Mouse (Mus musculus) liver, embryonic 14.5 days (tissue): Measurements from ENCODE around the gene A730061H03Rik. TPM values are rescaled to one million over a fixed set of nuclear protein-coding genes. Genes with fewer than 3 reads are reported as not detected.

Experiments used
- ATAC-seq: fragments of 200-750 bp; cut with Nextera tagmentation; 2 replicates; pipeline ENCODE4 v1.8.0; 2017; ENCODE audit warnings: moderate number of reproducible peaks, mild to moderate bottlenecking, moderate library complexity; ENCODE audit not compliant: insufficient read depth
- DNase-seq, 3 experiments: peaks; one replicate each; pipeline ENCODE4 v3.0.0-alpha.2; 2012 to 2013; ENCODE audit warnings: low read depth in 3 of 3, low spot score in 3 of 3
- H3K27ac ChIP-seq: fragments of 300-500 bp; sonication (generic); 2 replicates; pipeline ENCODE4 v1.5.1; 2014; ENCODE audit warnings: moderate library complexity, mild to moderate bottlenecking, control low read depth, inconsistent platforms
- H3K27me3 ChIP-seq: fragments of 300-500 bp; sonication (generic); 2 replicates; pipeline ENCODE4 v1.6.1; 2014; ENCODE audit warnings: mild to moderate bottlenecking, low read length, moderate library complexity; ENCODE audit not compliant: control insufficient read depth, insufficient read depth
- H3K36me3 ChIP-seq: fragments of 300-500 bp; sonication (generic); replicated peaks from 2 replicates; pipeline ENCODE4 v1.6.1; 2014; ENCODE audit warnings: low read depth; ENCODE audit not compliant: control insufficient read depth, insufficient read depth
- H3K4me1 ChIP-seq, 2 experiments: fragments of 200-500 bp in 1 of 2; fragments of 300-500 bp in 1 of 2; sonication (generic) in 1 of 2; replicated peaks; 2 replicates each; pipeline ENCODE4 v1.6.1; 2012 to 2014; ENCODE audit warnings: antibody characterized with exemption in 1 of 2, inconsistent platforms in 1 of 2, low read length in 1 of 2; ENCODE audit not compliant: control insufficient read depth in 2 of 2, insufficient read depth in 2 of 2
- H3K4me2 ChIP-seq: fragments of 300-500 bp; sonication (generic); 2 replicates; pipeline ENCODE4 v1.6.1; 2014; ENCODE audit warnings: low read depth, mild to moderate bottlenecking, control low read depth, moderate library complexity
- H3K4me3 ChIP-seq, 2 experiments: fragments of 200-500 bp in 1 of 2; fragments of 300-500 bp in 1 of 2; sonication (generic) in 1 of 2; 2 replicates each; pipeline ENCODE4 v1.5.1; 2012 to 2014; ENCODE audit warnings: low read depth in 2 of 2, low read length in 2 of 2, mild to moderate bottlenecking in 2 of 2, control low read depth in 1 of 2, inconsistent platforms in 1 of 2, moderate library complexity in 1 of 2; ENCODE audit not compliant: insufficient read depth in 1 of 2
- H3K9ac ChIP-seq: fragments of 300-500 bp; sonication (generic); replicated peaks from 2 replicates; pipeline ENCODE4 v1.6.1; 2014; ENCODE audit warnings: mild to moderate bottlenecking, control low read depth, moderate library complexity
- H3K9me3 ChIP-seq: fragments of 300-500 bp; sonication (generic); 2 replicates; pipeline ENCODE4 v1.6.1; 2016; ENCODE audit warnings: low read length, mixed read lengths; ENCODE audit not compliant: control insufficient read depth
- CTCF ChIP-seq: IDR thresholded peaks from 2 replicates; pipeline ENCODE4 v1.5.1; 2016; ENCODE audit warnings: antibody characterized with exemption, low read depth, control low read depth
- EP300 ChIP-seq: IDR thresholded peaks from 2 replicates; pipeline ENCODE4 v1.6.1; 2016; ENCODE audit warnings: antibody characterized with exemption, low read depth
- WGBS: fragments of 180-500 bp; shearing (Covaris S2); extraction: QIAGEN DNeasy Blood & Tissue Kit; methylation state at CpG from one replicate; pipeline ENCODE4 v1.1.7; 2014; ENCODE audit not compliant: insufficient replicate concordance; 5-methylcytosine and 5-hydroxymethylcytosine counted together
- polyA plus RNA-seq, 2 experiments: library from polyadenylated mRNA; depleted of rRNA in 1 of 2; stranded (reverse) in 1 of 2; unstranded in 1 of 2; fragments of >200 nt; fragmentation: Nextera tagmentation in 1 of 2; extraction: Ambion mirVana in 1 of 2; gene quantifications; 2 replicates each; pipeline versions ENCODE4 v1.2.1 to v1.2.3; 2012 to 2014

The A730061H03Rik gene
- polyA plus RNA-seq, 2 experiments = 0.95 to 1.8 TPM

DNA sequence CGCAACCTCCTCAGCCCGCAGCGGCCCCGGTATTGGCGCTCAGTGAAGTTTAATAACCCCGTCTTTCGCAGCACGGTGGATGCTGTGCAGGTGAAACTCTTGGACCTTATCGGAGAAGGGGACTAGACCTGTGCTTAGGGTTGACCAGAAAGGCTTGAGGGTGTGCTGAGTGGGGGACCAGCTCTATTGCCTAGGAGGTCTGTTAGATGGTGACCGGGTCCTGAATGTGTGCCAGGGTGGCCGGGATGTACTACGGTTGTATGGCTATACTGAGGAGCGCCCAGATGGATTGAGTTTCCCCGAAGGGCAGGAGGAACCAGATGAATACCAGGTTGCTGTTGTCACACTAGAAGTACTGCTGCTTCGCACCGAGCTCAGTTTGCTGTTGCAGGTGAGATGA is 32.0 kb upstream of the A730061H03Rik start:
- ATAC-seq (no peak), DNase-seq (no peak)
- Histone ChIP-seq H3K4me1 (peaks cover 11% of the 10 kb centered on the region in 2 experiments), H3K27ac (peak overlapping the region; percentile 97), H3K4me2 (peak overlapping the region; percentile 75), H3K9me3 (no peaks in the 10 kb centered on the region), H3K4me3 (peak overlapping the region; percentile 79 to 96), H3K36me3 (peaks cover 21% of the 10 kb centered on the region), H3K27me3 (no peaks in the 10 kb centered on the region), H3K9ac (peak overlapping the region; percentile 77)
- 4% methylated on average over 16 of the region's 16 CpGs for WGBS
- TF ChIP-seq EP300 (no peak), CTCF (no peak)

DNA sequence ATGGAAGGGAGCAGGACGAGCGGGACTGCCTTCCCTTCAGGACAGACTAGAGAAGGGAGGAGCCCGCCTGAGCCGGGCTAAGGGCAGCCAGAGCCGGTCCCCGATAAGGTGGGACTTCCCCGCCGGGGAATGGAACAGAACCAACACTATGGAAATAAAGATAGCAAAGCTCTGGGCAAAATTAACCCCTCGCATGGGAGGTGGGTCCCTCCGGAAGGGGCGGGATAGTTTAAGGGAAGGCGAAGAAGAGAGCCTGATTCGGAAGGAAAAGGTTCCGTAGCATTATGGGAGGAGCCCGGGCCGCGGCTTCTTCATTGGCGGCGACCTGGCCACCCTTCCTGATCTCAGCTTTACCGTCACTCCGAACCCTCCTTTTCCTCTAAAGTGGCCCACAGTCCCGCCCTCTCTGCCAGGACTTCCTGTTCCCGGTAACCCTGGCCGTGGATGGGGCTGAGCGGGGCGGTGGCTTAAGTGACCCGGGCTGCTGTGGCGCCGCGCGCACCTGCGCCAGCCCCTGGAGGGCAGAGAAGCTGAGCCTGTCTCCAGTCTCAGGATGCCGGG is 31.2 kb upstream of the A730061H03Rik start, which contains the start of gene Rnf31:
Rnf31 (plus strand) TSS at position 378 of the 561 bp plus-strand sequence.
- Histone ChIP-seq H3K27me3 (no peaks in the 10 kb centered on the region), H3K36me3 (peaks cover 15% of the 10 kb centered on the region), H3K9ac (peak within 1 kb of the TSS; percentile 77), H3K4me1 (peaks cover 14 to 17% of the 10 kb centered on the region in 2 experiments), H3K9me3 (no peaks in the 10 kb centered on the region), H3K4me2 (peak within 1 kb of the TSS; percentile 75), H3K27ac (peak within 1 kb of the TSS; percentile 97), H3K4me3 (peak within 1 kb of the TSS; percentile 79 to 96)
- ATAC-seq = peak; percentile 87
- WGBS = 0% methylated on average over 33 of the region's 33 CpGs
- peak; percentile 0; the same call in 1 of the 2 replicates for TF ChIP-seq CTCF
- no peak; the same call in 1 of the 2 replicates for TF ChIP-seq EP300
- DNase-seq = peak; percentile 94 to 95 (median 95)

DNA sequence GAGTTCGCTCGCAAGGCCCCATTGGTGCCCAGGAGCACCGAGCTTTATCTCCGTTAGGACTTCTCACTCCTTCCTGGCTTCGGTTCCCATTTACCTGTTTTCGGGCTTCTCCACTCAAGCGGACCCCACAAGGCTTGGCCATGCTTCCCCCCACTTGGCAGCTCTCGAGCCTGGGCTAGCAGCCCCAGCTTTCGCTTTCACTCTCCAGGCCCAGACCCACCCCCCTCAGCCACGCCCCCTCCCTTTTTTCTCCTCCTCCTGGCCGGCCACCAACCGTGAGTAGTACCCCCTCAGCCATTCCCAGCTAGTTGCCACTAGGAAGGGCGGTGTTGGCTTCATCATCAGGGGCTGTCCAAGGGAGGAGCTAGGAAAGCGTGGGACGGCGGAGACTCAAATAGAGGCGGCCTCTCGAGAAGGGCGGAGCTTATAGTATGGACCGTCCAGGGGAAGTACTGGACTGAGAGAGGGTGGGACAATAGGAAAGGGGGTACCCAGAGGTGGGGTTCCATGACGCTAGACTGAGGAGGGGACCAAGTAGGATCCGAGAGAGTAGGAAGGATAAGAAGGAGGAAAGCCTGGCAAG is 30.6 kb upstream of the A730061H03Rik start, which contains the start of gene Psme2:
Psme2 (minus strand) TSS at position 366 of the 583 bp plus-strand sequence.
- H3K9me3 ChIP-seq = no peaks in the 10 kb centered on the region
- DNase-seq = peak; percentile 88 to 93 (median 92)
- peak within 1 kb of the TSS; percentile 77 for H3K9ac ChIP-seq
- H3K4me3 ChIP-seq = peak within 1 kb of the TSS; percentile 79 to 96
- H3K27ac ChIP-seq = peak within 1 kb of the TSS; percentile 97
- no peaks in the 10 kb centered on the region for H3K27me3 ChIP-seq
- H3K4me2 ChIP-seq = peak within 1 kb of the TSS; percentile 75
- H3K36me3 ChIP-seq = peaks cover 11% of the 10 kb centered on the region
- 0% methylated on average over 22 of the region's 22 CpGs for WGBS
- H3K4me1 ChIP-seq = peaks cover 20 to 23% of the 10 kb centered on the region in 2 experiments
- TF ChIP-seq CTCF (no peak; the same call in 1 of the 2 replicates), EP300 (no peak)
- ATAC-seq = peak; percentile 86

DNA sequence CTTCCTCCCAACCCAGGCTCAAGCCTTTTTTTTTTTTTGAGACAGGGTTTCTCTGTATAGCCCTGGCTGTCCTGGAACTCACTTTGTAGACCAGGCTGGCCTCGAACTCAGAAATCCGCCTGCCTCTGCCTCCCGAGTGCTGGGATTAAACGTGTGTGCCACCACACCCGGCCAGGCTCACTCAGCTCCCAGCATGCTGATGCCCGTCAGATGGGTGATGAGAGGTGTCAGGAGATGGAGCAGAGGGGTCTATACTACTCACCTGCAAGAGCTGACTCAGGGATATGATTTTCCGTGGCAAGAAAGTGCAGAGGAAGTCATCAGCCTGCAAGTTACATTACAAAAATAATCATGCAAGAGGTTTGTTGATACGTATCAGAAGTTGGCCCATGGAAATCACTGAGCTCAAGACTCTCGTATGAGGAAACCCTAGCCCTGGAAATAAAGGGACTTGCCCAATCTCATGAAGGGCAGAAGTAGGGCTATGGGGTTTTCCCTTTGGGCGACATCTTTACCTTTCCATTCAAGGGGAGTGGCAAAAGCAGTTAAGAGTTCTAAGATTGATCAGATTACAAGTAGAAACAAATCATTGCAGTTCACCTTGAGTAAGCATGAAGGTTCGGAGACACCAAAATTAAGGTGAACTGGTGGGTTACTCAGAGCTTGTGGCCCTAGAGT is 29.7 kb upstream of the A730061H03Rik start:
- DNase-seq = no peak
- Histone ChIP-seq H3K4me3 (peak overlapping the region; percentile 79 to 96), H3K9ac (peak overlapping the region; percentile 77), H3K27ac (peak overlapping the region; percentile 97), H3K4me1 (peaks cover 26 to 29% of the 10 kb centered on the region in 2 experiments), H3K36me3 (peaks cover 3% of the 10 kb centered on the region), H3K27me3 (no peaks in the 10 kb centered on the region), H3K4me2 (peak overlapping the region; percentile 75), H3K9me3 (no peaks in the 10 kb centered on the region)
- ATAC-seq = no peak
- 68% methylated on average over 11 of the region's 11 CpGs for WGBS
- TF ChIP-seq CTCF = no peak
- TF ChIP-seq EP300 = no peak

DNA sequence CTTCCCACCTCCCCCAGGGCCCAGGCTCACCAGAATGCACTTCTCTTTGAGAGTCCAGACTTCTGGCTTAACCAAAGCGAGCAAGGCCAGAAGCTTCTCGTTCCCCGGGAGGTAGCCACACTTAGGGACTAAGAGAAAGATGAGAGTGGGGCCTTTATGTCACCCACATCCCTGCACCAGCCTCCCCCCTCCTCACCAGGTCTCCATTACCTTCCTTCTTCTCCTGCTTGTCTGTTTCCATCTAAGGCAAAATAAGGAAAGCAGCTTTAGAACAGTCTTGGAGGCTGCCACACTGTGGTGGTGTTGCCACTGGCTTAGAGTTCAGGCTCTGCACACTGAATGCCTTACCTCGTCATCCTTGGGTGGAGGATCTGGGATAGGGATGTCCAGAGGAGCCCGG is 29.1 kb upstream of the A730061H03Rik start:
- Histone ChIP-seq H3K27ac (no peak overlapping the region), H3K36me3 (peaks cover 3% of the 10 kb centered on the region), H3K4me3 (no peak overlapping the region), H3K9ac (no peak overlapping the region; the same call in 1 of the 2 replicates), H3K27me3 (no peaks in the 10 kb centered on the region), H3K4me1 (peaks cover 27 to 31% of the 10 kb centered on the region in 2 experiments), H3K9me3 (no peaks in the 10 kb centered on the region), H3K4me2 (peak overlapping the region; percentile 26)
- DNase-seq = no peak
- TF ChIP-seq CTCF (no peak), EP300 (no peak)
- WGBS = 83% methylated on average over 5 of the region's 5 CpGs
- no peak for ATAC-seq
